Mouse (Mus musculus): Measurements from ENCODE around the gene Fbxl18. TPM values are rescaled to one million over a fixed set of nuclear protein-coding genes. Genes with fewer than 3 reads are reported as not detected.

The Fbxl18 gene
- polyA plus RNA-seq, 1 experiment from 2014 or later, result 32.9 TPM

DNA sequence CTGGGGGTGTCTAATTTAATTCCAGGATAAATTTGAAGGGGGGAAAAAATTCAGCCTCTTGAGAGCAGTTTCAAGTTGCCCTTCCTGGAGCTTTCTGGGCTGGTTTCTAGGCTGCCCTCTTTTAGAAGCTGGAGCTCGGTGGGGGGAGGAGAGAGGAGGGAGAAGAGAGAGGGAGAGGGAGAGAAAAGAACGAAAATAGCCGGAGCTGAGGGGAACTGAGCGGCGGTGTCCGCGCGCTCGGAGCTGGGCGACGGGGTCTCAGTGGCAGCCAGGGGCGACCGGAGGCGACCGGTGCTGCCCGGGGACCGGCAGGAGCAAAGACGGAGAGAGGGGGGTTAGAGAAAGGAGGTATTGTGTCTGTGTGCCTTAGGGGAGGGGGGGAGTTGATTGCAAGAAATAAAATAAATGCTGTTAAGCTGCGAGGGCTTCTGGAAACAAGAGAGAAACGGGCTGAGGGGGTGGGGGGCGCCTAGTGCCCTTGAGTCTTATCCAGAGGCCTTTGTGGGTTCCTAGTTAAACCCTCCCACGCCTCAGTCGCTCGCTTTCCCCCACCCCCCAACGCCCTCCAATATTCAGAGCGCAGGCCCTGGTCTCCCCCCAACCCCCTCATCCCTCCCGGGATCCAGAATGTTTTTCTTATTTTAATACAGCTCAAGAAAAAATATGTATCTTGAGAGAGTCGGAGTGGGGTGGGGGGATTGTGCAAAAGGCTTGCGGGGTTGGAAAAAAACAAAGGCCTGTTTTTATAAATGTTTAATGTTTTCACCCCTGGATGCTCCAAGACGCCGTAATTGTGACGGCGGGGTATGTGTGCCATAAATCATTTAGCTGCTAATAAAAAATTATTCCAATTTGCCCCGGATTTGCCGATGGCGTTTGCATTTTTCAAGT is 75.6 kb downstream of the Fbxl18 start:
- Histone ChIP-seq H3K27me3 (replicated peaks; ENCODE audit: control insufficient read depth, insufficient read depth, low read length) (no peaks in the 10 kb centered on the region), H3K9me3 (ENCODE audit: control insufficient read depth, low read length) (no peaks in the 10 kb centered on the region), H3K4me3 (ENCODE audit: low read length) (peak overlapping the region; percentile 92), H3K27ac (ENCODE audit: low read depth, low read length) (peak overlapping the region; percentile 100), H3K4me1 (ENCODE audit: control insufficient read depth, insufficient read depth, low read depth, low read length) (peaks cover 23% of the 10 kb centered on the region), H3K4me2 (ENCODE audit: low read length) (peak overlapping the region; percentile 95), H3K9ac (ENCODE audit: low read depth, low read length) (peak overlapping the region; percentile 96), H3K36me3 (ENCODE audit: control insufficient read depth, insufficient read depth, low read length) (no peaks in the 10 kb centered on the region)
- peak; percentile 34 for ATAC-seq
- under 1% methylated on average over 36 of the region's 36 CpGs for WGBS

DNA sequence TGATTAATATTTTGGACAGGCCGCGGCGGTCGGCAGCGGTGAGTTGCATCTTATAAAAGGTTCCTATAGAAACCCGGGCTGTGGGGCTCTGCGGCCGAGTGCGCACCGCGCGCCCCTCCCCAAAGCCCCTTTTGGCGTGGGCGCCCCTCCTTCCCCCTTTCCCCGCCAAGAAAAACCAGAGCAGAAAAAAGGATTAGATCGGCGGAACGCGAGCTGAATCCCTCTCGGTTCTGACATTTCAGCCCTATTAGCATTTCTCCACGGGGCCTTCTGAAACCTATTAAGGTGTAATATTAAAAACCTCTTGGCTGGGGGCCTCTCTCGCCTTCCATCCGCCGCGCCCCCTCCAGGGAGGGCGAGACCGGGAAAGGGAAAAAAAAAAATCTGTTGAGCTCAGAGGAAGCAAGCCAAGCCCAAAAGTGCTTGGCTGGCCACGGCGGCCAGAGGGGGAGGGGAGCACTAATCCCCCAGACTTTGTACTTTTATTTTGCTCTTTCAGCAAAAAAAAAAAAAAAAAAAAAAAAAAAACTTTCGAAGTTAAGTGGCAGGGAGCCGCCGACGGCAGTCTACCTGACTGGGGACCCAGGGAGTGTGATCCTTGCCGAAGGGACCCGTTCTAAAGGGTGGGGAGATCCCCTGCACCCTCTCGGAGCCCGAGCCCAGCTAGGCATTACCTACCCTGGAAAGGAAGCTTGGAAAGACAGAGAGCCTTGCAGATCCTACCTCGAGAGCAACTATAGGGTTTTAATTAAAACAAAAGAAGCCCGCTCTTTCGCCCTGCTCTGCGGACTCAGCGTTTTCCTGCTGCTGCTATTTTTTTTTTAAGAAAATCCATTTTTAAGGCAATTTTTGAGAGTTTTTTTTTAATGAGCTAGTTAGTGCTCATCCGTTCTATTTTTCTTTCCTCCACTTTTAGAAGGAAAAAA is 76.5 kb downstream of the Fbxl18 start:
- no peaks in the 10 kb centered on the region for H3K9me3 ChIP-seq (ENCODE audit: control insufficient read depth, low read length)
- under 1% methylated on average over 43 of the region's 43 CpGs for WGBS
- H3K27me3 ChIP-seq (replicated peaks; ENCODE audit: control insufficient read depth, insufficient read depth, low read length), result no peaks in the 10 kb centered on the region
- peak overlapping the region; percentile 92 for H3K4me3 ChIP-seq (ENCODE audit: low read length)
- peak overlapping the region; percentile 96 for H3K9ac ChIP-seq (ENCODE audit: low read depth, low read length)
- peaks cover 14% of the 10 kb centered on the region for H3K4me1 ChIP-seq (ENCODE audit: control insufficient read depth, insufficient read depth, low read depth, low read length)
- peak overlapping the region; percentile 100 for H3K27ac ChIP-seq (ENCODE audit: low read depth, low read length)
- H3K4me2 ChIP-seq (ENCODE audit: low read length), result peak overlapping the region; percentile 95
- no peaks in the 10 kb centered on the region for H3K36me3 ChIP-seq (ENCODE audit: control insufficient read depth, insufficient read depth, low read length)
- ATAC-seq, result no peak

DNA sequence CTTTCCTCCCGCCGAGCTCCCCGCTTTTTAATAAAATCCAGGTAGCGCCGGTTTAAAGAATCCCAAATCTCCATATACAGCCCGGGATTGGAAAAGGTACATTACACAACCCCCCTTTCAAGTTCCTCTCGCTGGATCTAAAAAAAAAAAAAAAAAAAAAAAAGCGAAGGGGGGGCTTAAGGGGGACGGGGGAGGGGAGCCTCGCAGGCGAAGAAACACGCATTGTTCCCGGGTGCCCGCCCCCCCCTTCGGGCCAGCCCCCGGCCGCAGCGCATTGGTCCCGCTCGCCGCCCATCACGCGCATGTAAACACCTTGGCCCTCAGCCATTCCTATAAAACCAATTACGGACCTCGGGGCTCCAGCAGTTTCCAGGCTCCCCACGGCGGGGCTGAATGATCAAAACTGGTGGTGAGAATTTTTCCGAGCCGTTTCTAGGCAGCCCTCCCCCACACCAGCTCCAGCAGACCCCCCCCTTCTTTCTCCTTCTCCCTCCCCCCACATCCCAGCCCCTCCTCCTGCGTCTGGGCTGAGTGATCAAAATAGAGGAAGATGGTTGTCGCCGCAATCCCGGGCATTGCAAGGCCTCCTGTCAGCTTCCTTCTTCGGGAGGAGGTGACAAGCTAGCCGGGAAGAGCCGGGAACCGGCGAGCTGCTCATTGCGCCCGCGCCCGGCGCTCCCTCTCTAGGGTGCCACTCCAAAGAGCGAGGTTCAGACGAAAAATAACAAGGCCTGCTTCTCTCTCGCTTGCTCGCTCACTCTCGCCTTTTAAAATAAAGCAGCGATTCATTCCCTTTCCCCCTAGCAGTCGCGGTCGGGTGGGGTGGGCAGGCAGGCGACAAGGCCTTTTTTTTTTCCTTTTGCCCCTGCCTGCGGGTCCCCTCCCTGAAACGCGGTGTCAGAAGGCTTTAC is 77.4 kb downstream of the Fbxl18 start, which contains the start of gene Tnrc18:
Tnrc18 (minus strand) TSS at position 139 of the 911 bp plus-strand sequence.
- peak within 1 kb of the TSS; percentile 100 for H3K27ac ChIP-seq (ENCODE audit: low read depth, low read length)
- WGBS, result under 1% methylated on average over 54 of the region's 56 CpGs

More for the DNA sequence above, 77.4 kb downstream of the Fbxl18 start, which contains the start of gene Tnrc18:
- H3K4me2 ChIP-seq (ENCODE audit: low read length), result peak within 1 kb of the TSS; percentile 95
- H3K36me3 ChIP-seq (ENCODE audit: control insufficient read depth, insufficient read depth, low read length), result no peaks in the 10 kb centered on the region
- H3K9ac ChIP-seq (ENCODE audit: low read depth, low read length), result peak within 1 kb of the TSS; percentile 100
- H3K27me3 ChIP-seq (replicated peaks; ENCODE audit: control insufficient read depth, insufficient read depth, low read length), result no peaks in the 10 kb centered on the region
- peaks cover 6% of the 10 kb centered on the region; the same call in 1 of the 2 replicates for H3K4me1 ChIP-seq (ENCODE audit: control insufficient read depth, insufficient read depth, low read depth, low read length)
- H3K4me3 ChIP-seq (ENCODE audit: low read length), result peak within 1 kb of the TSS; percentile 92
- no peaks in the 10 kb centered on the region for H3K9me3 ChIP-seq (ENCODE audit: control insufficient read depth, low read length)
- ATAC-seq, result peak; percentile 74

Other genes with a start within 250 kb of the Fbxl18 start
- gene Slc29a4, start 202.9 kb downstream of the Fbxl18 start, polyA plus RNA-seq (2015; fragmentation: Nextera tagmentation; extraction: Ambion mirVana), result 87.4 and 98.0 TPM in 2 replicates
- gene Tnrc18, start 77.8 kb downstream of the Fbxl18 start, polyA plus RNA-seq (2015; fragmentation: Nextera tagmentation; extraction: Ambion mirVana), result 19.7 and 23.8 TPM in 2 replicates
- 11,512 and 13,219 TPM in 2 replicates for gene Actb, start 11.3 kb upstream of the Fbxl18 start, polyA plus RNA-seq (2015; fragmentation: Nextera tagmentation; extraction: Ambion mirVana)
- 478 and 522 TPM in 2 replicates for gene Fscn1, start 64.9 kb upstream of the Fbxl18 start, polyA plus RNA-seq (2015; fragmentation: Nextera tagmentation; extraction: Ambion mirVana)
- 27.2 and 31.0 TPM in 2 replicates for gene Rnf216, start 217.6 kb upstream of the Fbxl18 start, polyA plus RNA-seq (2015; fragmentation: Nextera tagmentation; extraction: Ambion mirVana)